Mouse (Mus musculus) cerebellum, adult 11 months (tissue): ENCODE data around the gene Nup107.
"Not testable (repeated sequence)": the region's sequence is repeated elsewhere in the genome, so short reads cannot be mapped to it uniquely, and the experiment has no call there.

ENCODE experiments used
- DNase-seq: peaks from one replicate; pipeline ENCODE4 v3.0.0; 2022

Gene Nup107

DNA sequence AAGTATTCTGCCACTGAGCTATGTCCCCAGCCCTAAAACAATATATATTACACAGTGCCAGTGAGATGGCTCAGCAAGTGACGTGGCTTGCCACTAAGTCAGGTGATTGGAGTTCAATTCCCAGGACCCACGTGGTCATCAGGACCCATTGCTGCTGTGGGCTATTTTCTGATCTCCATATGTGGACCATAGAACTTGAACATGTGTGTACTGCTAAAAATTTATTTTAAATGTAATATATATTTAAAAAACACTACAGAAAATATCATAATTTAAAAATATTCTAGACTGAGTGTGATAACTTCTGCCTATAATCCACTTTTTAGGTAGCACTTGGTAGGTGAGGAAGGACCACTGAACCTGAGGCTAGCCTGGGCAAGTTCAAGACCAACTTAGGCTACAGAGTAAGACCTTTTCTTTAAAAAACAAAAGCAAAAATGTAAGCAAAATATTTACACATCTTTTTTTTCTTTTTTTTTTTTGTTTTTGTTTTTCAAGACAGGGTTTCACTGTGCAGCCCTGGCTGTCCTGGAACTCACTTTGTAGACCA is 30.1 kb downstream of the Nup107 start:
- no peak for DNase-seq

GRCm38 (mm10) chr10:117761551-117761950 is 31.0 kb downstream of the Nup107 start:
- DNase-seq = no peak

DNA sequence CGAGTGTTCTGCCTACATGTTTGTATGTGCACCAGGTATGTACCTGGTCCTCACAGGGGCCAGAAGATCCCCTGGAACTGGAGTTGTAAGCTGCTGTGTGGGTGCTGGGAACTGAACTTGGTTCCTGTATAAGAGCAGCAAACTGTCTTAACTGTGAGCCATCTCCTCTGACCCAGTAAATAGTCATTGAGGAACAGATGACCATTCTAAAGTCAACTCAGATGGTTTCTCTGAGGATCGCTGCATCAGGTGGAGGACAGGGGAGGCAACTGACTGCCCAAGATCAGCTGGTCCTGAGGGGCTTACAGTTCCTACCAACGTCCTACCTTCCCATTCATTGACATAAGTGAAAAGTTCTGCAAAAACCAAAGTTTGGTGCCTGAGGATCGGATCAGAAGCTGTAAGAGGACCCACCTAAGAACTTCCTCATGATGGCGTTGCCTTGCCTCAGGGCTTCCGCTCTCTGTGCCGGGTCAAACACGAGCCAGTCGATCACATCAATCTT is 31.6 kb downstream of the Nup107 start:
- no peak for DNase-seq

- no peak for DNase-seq
Measured at GRCm38 (mm10) chr10:117759844-117760630, 32.5 kb downstream of the Nup107 start.

DNA sequence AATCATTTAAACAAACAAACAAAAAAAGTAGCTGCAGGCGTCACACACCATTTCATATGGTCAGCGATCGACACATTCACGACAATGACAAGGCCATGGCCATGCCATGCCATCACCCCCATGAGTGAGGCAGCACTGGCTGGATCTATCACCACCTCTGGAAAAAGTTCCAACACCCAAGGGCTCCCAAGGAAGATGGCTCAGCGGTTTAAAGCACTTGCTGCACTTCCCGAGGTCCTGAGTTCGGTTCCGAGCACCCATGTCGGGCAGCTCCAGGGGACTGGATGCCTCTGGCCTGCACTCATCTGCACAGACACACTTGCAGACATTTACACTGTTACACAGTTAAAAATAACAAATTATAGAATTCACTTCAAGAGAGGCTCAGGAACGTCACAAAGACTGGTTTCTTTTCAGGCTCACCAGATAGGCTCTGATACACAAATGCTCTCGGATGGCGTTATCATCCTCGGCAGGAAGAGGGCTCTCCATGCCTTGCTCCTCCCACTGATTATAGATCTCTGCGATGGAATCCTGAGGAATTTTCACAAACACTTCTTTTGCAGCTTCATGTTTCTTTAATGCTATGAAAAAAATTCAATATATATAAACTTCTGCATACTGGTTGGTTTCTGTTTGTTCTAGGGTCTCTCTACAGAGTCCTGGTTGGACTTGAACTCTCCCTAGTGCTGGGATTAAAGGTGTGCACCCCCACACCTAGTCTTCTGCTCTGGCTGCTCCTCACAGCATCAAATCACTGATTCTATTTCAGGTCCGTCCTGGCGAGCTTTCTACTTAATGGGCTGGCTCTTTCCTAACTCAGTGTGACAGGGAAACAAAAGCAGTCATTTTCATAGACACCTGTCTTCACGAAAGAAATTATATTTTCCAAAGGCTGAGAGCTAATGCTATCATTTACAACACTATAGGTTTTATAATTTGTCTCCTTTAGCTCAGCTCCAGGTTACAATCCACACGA is 33.5 kb downstream of the Nup107 start:
- DNase-seq = no peak

DNA sequence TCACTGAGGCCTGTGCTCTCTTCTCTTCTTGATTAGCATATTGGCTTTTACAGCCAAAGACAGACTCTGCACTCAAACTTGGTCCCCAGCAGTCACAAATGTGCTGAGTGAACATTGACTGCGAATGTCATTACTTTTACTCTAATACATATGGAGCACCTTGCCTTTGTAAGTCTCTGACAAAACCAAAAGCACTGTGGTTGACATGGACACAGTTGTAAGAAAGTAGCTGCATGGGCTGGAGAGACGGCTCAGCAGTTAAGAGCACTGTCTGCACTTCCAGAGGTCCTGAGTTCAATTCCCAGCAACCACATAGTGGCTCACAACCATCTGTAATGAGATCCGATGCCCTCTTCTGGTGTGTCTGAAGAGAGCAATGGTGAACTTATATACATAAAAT is 34.2 kb downstream of the Nup107 start:
- not testable (repeated sequence) for DNase-seq

DNA sequence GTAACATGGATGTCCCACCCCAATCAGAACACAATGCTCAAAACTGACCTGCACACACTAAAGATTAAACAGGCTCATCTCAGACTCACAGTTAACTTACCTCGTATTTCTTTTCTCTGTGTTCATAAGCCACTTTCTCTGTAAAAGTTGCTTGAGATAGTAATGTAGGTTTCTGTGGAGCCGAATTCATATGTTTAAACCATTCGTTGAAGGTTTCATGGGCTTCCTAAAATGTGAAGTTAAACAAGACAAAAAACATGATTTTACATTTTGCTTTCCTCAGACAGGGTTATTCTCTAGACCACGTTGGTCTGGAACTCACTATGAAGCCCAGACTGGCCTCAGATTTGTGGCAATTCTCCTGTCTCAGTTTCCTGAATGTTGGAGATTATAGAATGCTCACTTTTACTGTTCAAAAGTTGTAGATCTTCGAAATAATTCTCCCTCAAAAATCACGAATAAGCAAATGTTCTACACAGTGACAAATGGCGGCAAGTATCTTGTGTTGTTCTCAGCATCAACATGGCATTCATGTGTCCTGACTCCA is 34.6 kb downstream of the Nup107 start:
- DNase-seq = no peak

GRCm38 (mm10) chr10:117757259-117757658 is 35.2 kb downstream of the Nup107 start:
- no peak for DNase-seq

GRCm38 (mm10) chr10:117756784-117757183 is 35.7 kb downstream of the Nup107 start:
- no peak for DNase-seq

DNA sequence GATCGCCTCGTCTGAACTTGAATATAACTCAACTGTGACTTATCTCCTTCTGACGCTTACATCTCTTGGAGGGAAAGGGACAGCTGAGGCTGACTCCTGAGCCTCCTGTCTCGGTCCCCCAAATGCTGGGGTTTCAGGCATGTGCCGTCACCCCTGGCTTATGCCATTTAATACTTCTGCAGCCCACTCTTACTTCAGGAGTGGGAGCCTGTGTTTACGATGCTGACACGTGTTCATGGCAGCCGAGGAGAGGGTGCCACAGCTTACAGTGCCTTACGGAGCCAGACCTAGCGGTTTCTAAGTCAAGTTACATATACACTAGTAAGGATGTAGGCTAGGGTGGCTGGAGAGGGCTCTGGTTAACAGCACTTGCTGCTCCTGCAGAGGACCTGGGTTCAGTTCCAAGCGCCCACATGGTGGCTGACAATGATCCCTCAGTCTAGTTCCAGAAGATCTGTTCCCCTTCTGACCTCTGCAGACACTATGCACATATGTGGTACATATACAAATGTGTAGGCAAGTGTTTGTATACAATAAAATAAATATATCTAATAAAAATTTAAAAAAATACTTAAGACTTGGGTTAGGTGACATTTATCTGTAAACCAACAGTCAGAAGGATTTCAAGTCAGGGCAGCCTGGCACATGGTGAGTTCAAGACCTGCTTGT is 36.6 kb downstream of the Nup107 start:
- DNase-seq = no peak

DNA sequence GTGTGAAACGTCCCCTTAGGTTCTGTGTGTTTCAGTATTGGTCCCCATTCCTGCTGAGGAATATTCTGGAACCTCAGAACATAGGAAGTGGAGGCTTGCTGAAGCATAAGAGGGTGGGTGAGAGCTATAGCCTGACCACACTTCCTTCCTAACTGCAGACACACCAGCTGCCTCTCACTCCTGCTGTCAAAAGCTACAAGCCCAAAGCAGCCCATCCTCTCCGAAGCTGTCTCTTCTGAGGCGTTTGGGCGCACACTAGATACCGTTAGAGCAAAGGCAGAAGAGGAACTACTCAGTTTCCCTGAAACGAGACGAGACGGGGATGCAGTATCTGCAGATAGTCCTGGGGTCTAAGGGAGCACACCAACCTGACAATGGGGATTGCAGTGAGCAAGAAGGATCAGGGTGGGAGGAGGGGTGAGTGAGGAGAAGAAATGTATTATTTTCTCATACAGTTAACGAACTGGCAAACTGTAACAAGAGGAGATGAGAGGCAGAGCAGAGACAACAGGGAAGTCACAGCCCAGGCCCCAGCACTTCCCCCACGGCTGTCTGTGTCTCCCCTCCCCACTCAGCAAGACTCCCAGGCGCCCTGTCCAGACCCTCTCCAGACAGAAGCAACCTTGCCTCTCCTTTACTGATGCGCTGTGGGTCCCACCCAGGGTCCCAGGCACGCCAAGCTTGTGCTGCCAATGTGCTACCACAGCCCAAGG is 37.3 kb downstream of the Nup107 start:
- no peak for DNase-seq

DNA sequence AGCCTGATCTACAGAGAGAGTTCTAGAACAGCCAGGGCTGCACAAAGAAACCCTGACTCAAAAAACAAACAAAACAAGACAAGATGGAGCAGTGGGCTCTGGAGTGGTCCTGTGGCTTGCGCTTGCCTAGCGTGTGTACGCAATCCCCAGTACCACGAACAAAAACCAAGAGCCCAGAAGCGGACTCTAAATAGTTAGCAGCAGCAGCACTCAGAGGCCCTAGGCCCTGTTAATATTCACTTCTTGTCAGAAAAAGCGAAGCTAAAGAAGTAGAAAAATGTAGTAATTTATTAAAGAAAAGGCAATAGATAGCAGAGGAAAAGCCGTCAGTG is 37.9 kb downstream of the Nup107 start:
- DNase-seq = no peak

GRCm38 (mm10) chr10:117753711-117754608 is 38.5 kb downstream of the Nup107 start:
- DNase-seq = no peak

- DNase-seq = no peak
Measured at GRCm38 (mm10) chr10:117752851-117753647, 39.5 kb downstream of the Nup107 start.

- DNase-seq = no peak
Measured at GRCm38 (mm10) chr10:117752304-117752821, 40.1 kb downstream of the Nup107 start.

GRCm38 (mm10) chr10:117751744-117752143 is 40.8 kb downstream of the Nup107 start:
- no peak for DNase-seq

- no peak for DNase-seq
Measured at GRCm38 (mm10) chr10:117751282-117751610, 41.3 kb downstream of the Nup107 start.

DNA sequence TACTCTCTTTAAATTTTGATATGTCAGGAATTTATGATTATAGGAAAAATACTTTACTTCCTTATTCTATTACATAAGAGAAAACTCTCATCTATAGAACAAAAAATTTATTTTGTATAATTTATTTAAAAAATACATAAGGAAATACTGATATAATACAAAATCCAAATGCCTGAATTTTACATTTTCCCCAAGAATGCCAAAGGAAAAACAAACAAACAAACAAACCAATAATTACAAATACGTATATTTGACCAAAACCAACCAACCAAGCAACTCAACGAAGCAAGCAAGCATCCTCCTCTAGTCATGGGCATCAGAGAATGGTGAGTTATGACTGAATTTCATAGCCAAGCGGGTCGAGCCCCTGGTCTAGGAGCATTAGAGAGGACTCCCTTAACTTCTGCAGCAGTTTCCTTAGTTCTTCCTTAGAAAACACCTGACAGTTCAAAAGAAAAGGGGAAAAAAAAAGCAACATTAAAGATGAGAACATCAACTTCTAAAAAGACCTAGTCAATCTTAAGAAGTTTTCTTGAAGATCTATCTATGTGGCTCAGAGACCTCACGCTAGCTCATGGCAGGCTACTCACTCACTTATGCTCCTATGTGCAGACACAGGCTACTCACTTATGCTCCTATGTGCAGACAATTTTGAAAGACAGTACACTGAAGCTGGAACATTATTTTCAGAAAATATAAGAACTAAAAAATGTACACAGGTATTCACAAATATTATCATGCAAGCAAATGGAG is 41.8 kb downstream of the Nup107 start:
- DNase-seq = no peak

DNA sequence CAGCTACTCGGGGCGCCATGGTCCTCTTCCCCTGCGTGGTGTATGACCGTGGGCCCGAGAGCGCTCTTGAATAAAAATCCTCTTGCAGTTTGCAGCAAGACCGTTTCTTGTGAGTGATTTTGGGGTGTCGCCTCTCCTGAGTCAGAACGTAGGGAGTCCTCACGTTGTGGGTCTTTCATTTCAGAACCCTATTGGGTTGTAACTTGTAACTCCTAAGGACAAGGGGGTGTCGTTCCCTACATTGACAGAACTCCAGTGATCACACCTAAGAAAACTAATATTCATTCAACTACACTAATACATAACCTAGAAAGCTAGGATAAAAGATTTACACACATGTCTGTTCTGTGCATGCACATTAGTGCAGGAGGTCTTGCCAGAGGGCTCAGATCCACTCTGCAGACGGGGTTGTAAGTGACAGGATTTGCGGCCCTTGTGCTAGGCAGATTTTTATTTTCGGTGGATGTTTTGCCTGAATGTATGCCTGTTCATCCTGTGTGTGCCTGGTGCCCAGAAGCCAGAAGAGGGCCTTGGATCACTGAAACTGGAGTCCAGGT is 42.6 kb downstream of the Nup107 start:
- DNase-seq = no peak
